Mouse (Mus musculus) cerebellum, adult 2 months (tissue): ENCODE results near the gene Iqgap1.

ENCODE experiments used
- CTCF ChIP-seq: fragments of 200-500 bp; IDR thresholded peaks from 2 replicates; pipeline ENCODE4 v1.5.1; 2011; ENCODE audit warnings: low read depth, mild to moderate bottlenecking, control low read depth, low read length, moderate library complexity, borderline replicate concordance; ENCODE audit not compliant: insufficient read depth
- POLR2A ChIP-seq: fragments of 200-500 bp; IDR thresholded peaks from 2 replicates; pipeline ENCODE4 v1.6.1; 2011; ENCODE audit warnings: low read length, control low read depth, borderline replicate concordance; ENCODE audit not compliant: insufficient read depth

- no peak for TF ChIP-seq CTCF
- no peak for TF ChIP-seq POLR2A
These were observed 39.1 kb upstream of the Iqgap1 start for GRCm38 (mm10) chr7:80864831-80865230.
